Mouse (Mus musculus) liver, adult 2 months (tissue): ENCODE measurements around the gene Olfr298.

Experiments used
- CTCF ChIP-seq: fragments of 200-500 bp; IDR thresholded peaks from 2 replicates; pipeline ENCODE4 v1.5.1; 2011; ENCODE audit warnings: low read depth, low read length, control low read depth
- POLR2A ChIP-seq: fragments of 200-500 bp; IDR thresholded peaks from 2 replicates; pipeline ENCODE4 v1.6.1; 2011; ENCODE audit warnings: low read length, control low read depth; ENCODE audit not compliant: insufficient read depth; ENCODE audit errors: extremely low read depth

DNA sequence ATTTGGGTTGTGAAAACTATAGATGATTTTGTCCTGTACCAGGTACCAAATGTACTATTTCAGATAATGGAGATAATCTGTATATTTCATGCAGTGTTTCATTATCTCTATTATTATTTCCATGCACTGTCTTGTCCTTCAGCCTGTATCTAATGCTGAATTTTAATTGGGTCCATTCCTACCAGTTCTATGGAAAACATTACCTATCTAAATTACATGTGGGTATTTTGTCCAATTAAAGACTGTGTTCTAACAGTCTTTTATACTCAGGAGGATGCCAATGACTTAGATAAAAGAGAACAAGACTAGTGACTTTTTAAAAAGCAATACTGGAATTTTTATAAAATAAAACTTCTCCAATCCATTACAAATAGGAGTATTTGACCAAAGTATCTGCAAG, 27.4 kb upstream of the Olfr298 start, which contains the start of gene Olfr297:
- TF ChIP-seq POLR2A (no peak), CTCF (no peak)
